Mouse (Mus musculus) heart, postnatal 36 days (tissue): Measurements from ENCODE around the gene Olfr533. TPM values are rescaled to one million over a fixed set of nuclear protein-coding genes. Genes with fewer than 3 reads are reported as not detected.
"Not testable (repeated sequence)": the region's sequence is repeated elsewhere in the genome, so short reads cannot be mapped to it uniquely, and the experiment has no call there.

Source experiments
- DNase-seq, 2 experiments: peaks; one replicate each; pipeline ENCODE4 v3.0.0; 2021 to 2022
- intact Hi-C: fragments of 180-260 bp; cut with DNase I; formaldehyde crosslinking; loops from one replicate; pipeline ENCODE4 v1.15.1; 2025
- total RNA-seq, 2 experiments: library from RNA; stranded (reverse); gene quantifications; 2 replicates each; pipeline ENCODE4 v1.2.3; 2021

The Olfr533 gene
- total RNA-seq: not detected

DNA sequence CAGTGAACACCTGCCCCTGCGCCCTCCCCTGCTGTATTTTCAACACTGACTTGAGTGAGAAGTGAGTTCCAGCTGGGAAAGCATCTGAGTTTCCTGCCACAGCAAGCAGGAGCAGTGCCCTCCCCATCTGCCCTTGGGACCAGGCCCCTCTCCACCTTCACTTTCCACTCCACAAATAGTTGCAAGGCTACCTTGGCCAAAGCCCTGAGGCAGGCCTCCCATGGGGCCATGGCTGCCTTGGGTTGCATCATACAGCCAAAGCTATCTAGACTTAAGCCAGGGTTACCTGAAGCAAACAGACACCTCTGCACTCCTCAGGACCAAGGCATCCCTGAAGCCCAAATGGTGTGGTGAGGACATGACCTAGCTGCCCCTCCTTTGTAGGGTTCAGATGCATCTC is at the start of gene Olfr533:
Olfr533 (plus strand) TSS at position 301 of the 400 bp plus-strand sequence.
- intact Hi-C loops: not testable (repeated sequence)

DNA sequence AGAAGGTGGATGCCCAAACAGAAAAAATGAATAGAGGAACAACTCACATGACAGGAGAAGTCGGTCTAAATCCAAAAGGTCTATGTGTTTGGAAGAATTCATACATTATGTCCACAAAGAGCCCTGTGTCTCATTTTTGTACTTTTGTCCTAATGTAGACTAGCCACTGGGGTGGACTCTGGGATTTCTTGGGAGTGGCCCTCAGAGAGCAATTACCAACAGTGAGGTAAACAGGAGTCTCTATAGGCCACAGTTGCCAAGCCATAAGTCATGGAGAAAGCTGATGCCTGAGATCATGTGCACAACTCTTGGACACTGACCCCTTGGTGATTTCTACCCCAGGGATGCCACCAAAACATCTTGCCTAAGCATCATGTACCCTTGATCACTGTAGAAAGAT is 41.6 kb upstream of the Olfr533 start, which contains the start of gene Olfr532:
Olfr532 (minus strand) TSS at position 101 of the 400 bp plus-strand sequence.
- intact Hi-C loops: loop anchor here (1.0 kb wide), 1 partner anchor 106 kb away; no protein-coding TSS in a partner anchor
- DNase-seq: no peak

More for the DNA sequence above, at the start of gene Olfr533:
- not testable (repeated sequence) for DNase-seq

DNA sequence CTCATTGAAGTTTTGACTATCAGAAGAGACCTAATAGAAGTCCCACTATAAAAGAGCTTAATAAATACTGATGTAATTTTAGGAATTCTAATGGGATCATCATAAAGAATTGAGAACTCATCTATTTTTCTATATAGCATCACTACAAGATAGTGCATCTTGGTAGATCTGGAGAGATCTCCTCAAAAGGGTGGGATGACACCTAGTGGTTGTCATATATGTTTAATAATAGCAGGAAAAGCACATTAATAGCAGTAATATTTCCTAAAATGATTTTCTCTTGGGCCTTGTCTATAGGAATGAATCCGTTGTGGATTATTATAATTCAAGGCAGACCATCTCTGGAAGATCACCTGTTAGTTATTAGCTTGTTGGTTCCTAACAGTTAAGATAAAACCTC is 20.0 kb upstream of the Olfr533 start:
- intact Hi-C loops: no loop called here
- no peak for DNase-seq

DNA sequence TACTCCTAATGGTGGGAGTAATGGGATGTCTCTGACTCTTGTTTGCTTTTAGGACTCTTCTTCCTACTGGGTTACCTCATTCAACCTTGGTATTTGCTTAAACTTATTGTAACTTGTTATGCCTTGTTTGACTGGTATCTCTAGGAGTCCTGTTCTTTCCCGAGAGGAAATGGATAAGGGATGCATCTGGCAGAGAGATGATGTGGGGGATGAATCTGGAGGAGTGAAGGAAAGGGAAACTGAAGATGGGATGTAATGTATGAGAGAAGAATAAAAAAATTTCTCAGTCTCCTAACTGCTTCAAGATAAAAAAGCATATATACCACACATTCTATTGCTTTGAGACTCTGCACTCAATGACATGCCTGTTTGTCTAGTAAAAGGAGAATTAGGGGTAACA is 14.7 kb downstream of the Olfr533 start:
- intact Hi-C loops: no loop called here
- DNase-seq: no peak

DNA sequence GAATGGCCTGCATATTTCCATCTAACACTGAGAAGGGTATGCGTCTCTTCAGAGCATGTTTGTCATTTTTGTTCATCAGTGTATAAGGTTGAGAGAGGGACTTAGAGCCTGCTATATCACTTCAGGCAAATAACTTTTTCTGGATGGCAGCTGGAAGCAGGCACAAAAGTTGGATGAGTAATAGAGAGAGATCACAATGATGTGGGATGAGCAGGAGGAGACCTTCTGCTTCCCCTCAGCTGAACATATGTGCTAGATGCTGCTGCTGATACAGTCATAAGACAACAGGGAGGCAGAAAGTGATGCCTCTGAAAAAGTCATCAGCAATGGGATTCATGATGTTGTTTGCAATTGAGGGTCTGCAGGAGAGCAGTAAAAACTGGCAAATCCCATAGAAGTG is 15.6 kb downstream of the Olfr533 start:
- DNase-seq: no peak
- intact Hi-C loops: no loop called here

DNA sequence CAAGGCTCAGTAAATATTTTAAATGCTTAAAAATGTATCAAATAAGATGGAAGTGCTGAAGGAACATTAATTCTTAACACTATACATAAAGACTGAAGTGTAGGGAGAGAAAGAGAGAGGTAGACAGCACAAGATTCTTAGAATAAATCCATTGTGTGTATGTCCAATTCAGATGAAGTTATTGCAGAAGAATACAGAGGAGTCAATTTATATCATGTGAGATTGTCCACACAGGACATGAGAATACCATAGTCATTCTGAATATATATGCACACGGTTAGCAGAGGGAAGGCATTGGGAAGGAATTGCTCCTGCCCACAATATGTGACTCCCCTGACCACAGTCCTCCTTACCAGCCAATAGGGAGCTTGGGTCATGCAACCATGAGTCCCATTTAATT is 20.7 kb downstream of the Olfr533 start, which contains the start of gene Olfr535:
Olfr535 (plus strand) TSS at position 301 of the 400 bp plus-strand sequence.
- intact Hi-C loops: no loop called here
- no peak for DNase-seq

DNA sequence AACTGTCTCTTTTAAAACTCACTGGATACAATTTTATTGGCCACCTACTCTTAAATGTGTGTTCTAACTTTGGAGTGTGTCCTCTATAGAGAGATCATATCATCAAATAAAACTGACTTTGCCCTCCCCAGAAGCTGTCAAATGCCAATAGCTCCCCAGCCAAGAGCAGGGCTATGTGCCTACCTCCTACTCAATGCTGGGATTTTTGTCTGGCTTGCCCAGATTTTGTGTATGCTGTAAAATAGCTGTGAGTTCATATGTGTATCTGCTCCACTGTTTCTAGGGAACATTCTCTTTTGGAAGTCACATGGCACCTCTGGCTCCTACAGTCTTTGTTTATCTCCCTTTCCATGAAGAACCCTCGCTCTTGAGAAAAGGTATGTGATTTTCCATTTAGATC is 25.8 kb downstream of the Olfr533 start:
- DNase-seq: no peak
- intact Hi-C loops: no loop called here

DNA sequence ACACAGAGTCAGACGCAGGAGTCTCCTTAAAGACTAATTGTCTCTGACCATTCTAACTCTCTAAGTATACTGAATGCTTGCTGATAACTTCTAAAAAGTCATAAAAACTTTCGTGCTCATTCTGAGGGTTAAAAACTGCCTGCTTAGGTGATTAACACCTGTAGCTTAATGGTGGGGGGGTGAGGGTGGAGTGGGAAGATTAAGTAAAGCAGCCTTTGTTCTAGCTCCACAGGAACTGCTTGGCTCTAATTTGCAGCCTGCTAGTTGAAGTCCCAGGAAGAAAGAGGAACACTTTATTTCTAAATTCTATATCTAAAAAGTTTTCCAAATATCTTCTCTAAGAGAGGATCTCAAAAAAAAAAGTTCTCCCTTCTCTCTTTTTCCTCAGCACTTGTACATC is 31.1 kb downstream of the Olfr533 start:
- no peak for DNase-seq
- intact Hi-C loops: no loop called here

DNA sequence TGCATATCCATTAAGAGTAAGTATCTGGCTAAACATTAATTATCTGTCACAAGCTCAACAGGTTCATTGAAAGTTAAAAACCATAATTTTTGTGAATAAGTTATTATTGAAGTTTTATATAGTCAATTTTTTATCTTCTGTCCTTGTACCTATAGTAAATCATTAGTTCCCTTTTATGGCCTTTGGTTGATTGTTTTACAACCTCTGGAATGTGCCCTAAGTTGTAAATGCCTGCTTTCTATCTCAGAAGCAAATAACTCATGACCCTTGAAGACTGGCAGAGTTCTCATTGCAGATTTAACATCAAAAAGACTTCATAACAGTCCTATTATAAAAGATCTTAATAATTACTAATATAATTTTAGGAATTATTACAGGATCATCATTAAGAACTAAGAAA is 31.5 kb downstream of the Olfr533 start:
- no peak for DNase-seq
- intact Hi-C loops: no loop called here

DNA sequence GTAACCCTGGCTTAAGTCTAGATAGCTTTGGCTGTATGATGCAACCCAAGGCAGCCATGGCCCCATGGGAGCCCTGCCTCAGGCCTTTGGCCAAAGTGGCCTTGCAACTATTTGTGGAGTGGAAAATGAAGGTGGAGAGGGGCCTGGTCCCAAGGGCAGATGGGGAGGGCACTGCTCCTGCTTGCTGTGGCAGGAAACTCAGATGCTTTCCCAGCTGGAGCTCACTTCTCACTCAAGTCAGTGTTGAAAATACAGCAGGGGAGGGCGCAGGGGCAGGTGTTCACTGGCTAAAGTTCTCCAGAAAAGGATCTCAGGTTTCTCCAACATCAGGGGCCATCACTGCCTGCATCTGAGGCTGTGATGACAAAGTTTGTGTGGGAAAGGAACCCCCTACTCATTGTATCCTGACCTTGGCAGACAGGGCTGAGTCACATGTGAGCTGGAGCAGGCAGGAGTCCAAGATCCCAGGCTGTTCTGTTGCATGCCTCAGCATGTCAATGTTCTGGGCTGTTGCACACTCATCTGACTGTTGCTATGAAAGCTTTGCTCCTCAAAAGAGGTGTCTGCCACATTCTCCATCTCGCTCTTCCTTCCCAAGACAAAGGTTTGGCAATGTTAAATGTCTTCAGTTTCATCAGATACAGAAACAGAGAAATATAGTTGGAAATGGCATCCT is 44.3 kb downstream of the Olfr533 start, which contains the start of gene Olfr536:
Olfr536 (minus strand) TSS at position 51 of the 676 bp plus-strand sequence.
- DNase-seq, intact Hi-C loops: not testable (repeated sequence)

Other genes starting within 250 kb of the Olfr533 start
- not detected for gene Cd163l1, start 245.1 kb upstream of the Olfr533 start, total RNA-seq
- not detected for gene 5830411N06Rik, start 216.1 kb upstream of the Olfr533 start, total RNA-seq
- not detected for gene Olfr525, start 142.5 kb upstream of the Olfr533 start, total RNA-seq
- not detected for gene Olfr527, start 129.4 kb upstream of the Olfr533 start, total RNA-seq
- not detected for gene Olfr60, start 101.7 kb upstream of the Olfr533 start, total RNA-seq
- gene Olfr530, start 87.0 kb upstream of the Olfr533 start, total RNA-seq: not detected
- gene Olfr531, start 60.5 kb upstream of the Olfr533 start, total RNA-seq: not detected
- gene Olfr532, start 41.7 kb upstream of the Olfr533 start, total RNA-seq: not detected
- not detected for gene Olfr535, start 20.8 kb downstream of the Olfr533 start, total RNA-seq
- gene Olfr536, start 44.0 kb downstream of the Olfr533 start, total RNA-seq: not detected
- not detected for gene Olfr538, start 104.5 kb downstream of the Olfr533 start, total RNA-seq
- gene Olfr46, start 137.9 kb downstream of the Olfr533 start, total RNA-seq: not detected
- gene Olfr61, start 165.6 kb downstream of the Olfr533 start, total RNA-seq: not detected
- gene Olfr53, start 183.1 kb downstream of the Olfr533 start, total RNA-seq: not detected
- not detected for gene Olfr539, start 196.6 kb downstream of the Olfr533 start, total RNA-seq
- gene Olfr45, start 218.6 kb downstream of the Olfr533 start, total RNA-seq: not detected
- not detected for gene Olfr541, start 233.9 kb downstream of the Olfr533 start, total RNA-seq